Mouse (Mus musculus): Measurements from ENCODE around the gene Psmc6. TPM values are rescaled to one million over a fixed set of nuclear protein-coding genes. Genes with fewer than 3 reads are reported as not detected.
A peak's percentile ranks its signal among the peaks of the same experiment; 100 is the strongest.

The Psmc6 gene
- total and polyA plus RNA-seq, 3 experiments: 125 to 270 (median 208) TPM

- no peaks in the 10 kb centered on the region for H3K27me3 ChIP-seq (ENCODE audit: control insufficient read depth in 1 of 2, insufficient read depth in 2 of 2, low read length in 2 of 2)
- no peak overlapping the region for H3K4me3 ChIP-seq (ENCODE audit: control insufficient read depth in 1 of 2, insufficient read depth in 1 of 2, low read depth in 2 of 2, low read length in 2 of 2)
- TF ChIP-seq POLR2AphosphoS2 (IDR thresholded peaks at IDR 0.05; ENCODE audit: low read length): peak; percentile 22; the same call in 1 of the 2 replicates
- TF ChIP-seq SIN3A (IDR thresholded peaks at IDR 0.05; ENCODE audit: low read length): no peak
- H3K27ac ChIP-seq (ENCODE audit: control insufficient read depth, low read depth, low read length): no peak overlapping the region
- no peaks in the 10 kb centered on the region for H3K79me2 ChIP-seq (ENCODE audit: control insufficient read depth, insufficient read depth, low read length, poor library complexity)
- no peak overlapping the region for H3K9ac ChIP-seq (ENCODE audit: control insufficient read depth, low read depth, low read length, poor library complexity, severe bottlenecking)
- peaks cover 3 to 11% of the 10 kb centered on the region in 2 experiments; a peak in 3 of 4 replicates for H3K36me3 ChIP-seq (ENCODE audit: control insufficient read depth in 1 of 2, insufficient read depth in 2 of 2, low read length in 2 of 2)
- no peaks in the 10 kb centered on the region; a peak in 1 of 4 replicates for H3K4me1 ChIP-seq (ENCODE audit: control insufficient read depth in 1 of 2, insufficient read depth in 2 of 2, low read length in 2 of 2)
- no peak for DNase-seq (ENCODE audit: low read depth, low spot score)
- H3K9me3 ChIP-seq (replicated peaks; ENCODE audit: insufficient read depth, low read length): no peaks in the 10 kb centered on the region
These were observed 51.2 kb downstream of the Psmc6 start for GRCm38 (mm10) chr14:45380756-45381155.

GRCm38 (mm10) chr14:45382912-45383311, 53.3 kb downstream of the Psmc6 start:
- TF ChIP-seq MAZ (IDR thresholded peaks at IDR 0.05; ENCODE audit: low read depth, low read length) (no peak), ZC3H11A (IDR thresholded peaks at IDR 0.05; ENCODE audit: low read depth, low read length) (no peak), GABPA (IDR thresholded peaks at IDR 0.05; ENCODE audit: low read depth, low read length) (no peak), MAX (IDR thresholded peaks at IDR 0.05; ENCODE audit: low read length) (peak; percentile 36; the same call in 1 of the 2 replicates), ELF1 (IDR thresholded peaks at IDR 0.05; ENCODE audit: low read depth, low read length) (no peak), JUND (IDR thresholded peaks at IDR 0.05; ENCODE audit: low read depth, low read length) (no peak), USF1 (IDR thresholded peaks at IDR 0.05; ENCODE audit: low read depth, low read length) (peak; percentile 74), MYC (IDR thresholded peaks at IDR 0.05; ENCODE audit: low read depth, low read length) (peak; percentile 85), KAT2A (conservative IDR thresholded peaks at IDR 0.05; ENCODE audit: low read depth, low read length) (no peak), CTCF (IDR thresholded peaks at IDR 0.05 in 2 of 3, conservative IDR thresholded peaks at IDR 0.05 in 1 of 3; ENCODE audit: control insufficient read depth in 1 of 3, insufficient read depth in 1 of 3, low read depth in 2 of 3, low read length in 3 of 3, poor library complexity in 1 of 3, severe bottlenecking in 1 of 3) (peak; percentile 42 to 59 (median 47))
- Histone ChIP-seq H3K79me2 (ENCODE audit: control insufficient read depth, insufficient read depth, low read length, poor library complexity) (peaks cover 9% of the 10 kb centered on the region), H3K27me3 (ENCODE audit: control insufficient read depth in 1 of 2, insufficient read depth in 2 of 2, low read length in 2 of 2) (no peaks in the 10 kb centered on the region), H3K9ac (ENCODE audit: control insufficient read depth, low read depth, low read length, poor library complexity, severe bottlenecking) (no peak overlapping the region), H3K9me3 (replicated peaks; ENCODE audit: insufficient read depth, low read length) (no peaks in the 10 kb centered on the region), H3K36me3 (ENCODE audit: control insufficient read depth in 1 of 2, insufficient read depth in 2 of 2, low read length in 2 of 2) (peaks cover 11 to 19% of the 10 kb centered on the region in 2 experiments), H3K4me3 (ENCODE audit: control insufficient read depth in 1 of 2, insufficient read depth in 1 of 2, low read depth in 2 of 2, low read length in 2 of 2) (no peak overlapping the region), H3K4me1 (ENCODE audit: control insufficient read depth in 1 of 2, insufficient read depth in 2 of 2, low read length in 2 of 2) (peaks cover 3 to 9% of the 10 kb centered on the region in 2 experiments; a peak in 3 of 4 replicates), H3K27ac (ENCODE audit: control insufficient read depth, low read depth, low read length) (no peak overlapping the region)
- peak; percentile 53 for DNase-seq (ENCODE audit: low read depth, low spot score)

GRCm38 (mm10) chr14:45385596-45385995, 56.0 kb downstream of the Psmc6 start:
- Histone ChIP-seq H3K9me3 (replicated peaks; ENCODE audit: insufficient read depth, low read length) (no peaks in the 10 kb centered on the region), H3K27me3 (ENCODE audit: control insufficient read depth in 1 of 2, insufficient read depth in 2 of 2, low read length in 2 of 2) (no peaks in the 10 kb centered on the region), H3K9ac (ENCODE audit: control insufficient read depth, low read depth, low read length, poor library complexity, severe bottlenecking) (no peak overlapping the region), H3K79me2 (ENCODE audit: control insufficient read depth, insufficient read depth, low read length, poor library complexity) (peaks cover 14% of the 10 kb centered on the region), H3K36me3 (ENCODE audit: control insufficient read depth in 1 of 2, insufficient read depth in 2 of 2, low read length in 2 of 2) (peaks cover 9 to 20% of the 10 kb centered on the region in 2 experiments), H3K4me1 (ENCODE audit: control insufficient read depth in 1 of 2, insufficient read depth in 2 of 2, low read length in 2 of 2) (peaks cover 3 to 9% of the 10 kb centered on the region in 2 experiments; a peak in 3 of 4 replicates), H3K4me3 (ENCODE audit: control insufficient read depth in 1 of 2, insufficient read depth in 1 of 2, low read depth in 2 of 2, low read length in 2 of 2) (no peak overlapping the region), H3K27ac (ENCODE audit: control insufficient read depth, low read depth, low read length) (no peak overlapping the region; the same call in 1 of the 2 replicates)
- peak; percentile 20 for DNase-seq (ENCODE audit: low read depth, low spot score)
- TF ChIP-seq POLR2A (IDR thresholded peaks at IDR 0.05; ENCODE audit: control insufficient read depth in 1 of 2, insufficient read depth in 1 of 2, low read depth in 1 of 2, low read length in 2 of 2, poor library complexity in 1 of 2) (no peak), MEF2A (IDR thresholded peaks at IDR 0.05; ENCODE audit: extremely low read depth, insufficient replicate concordance, low read depth, low read length, poor library complexity, severe bottlenecking) (no peak), E2F4 (IDR thresholded peaks at IDR 0.05; ENCODE audit: borderline replicate concordance, low read depth, low read length) (no peak), NRF1 (IDR thresholded peaks at IDR 0.05; ENCODE audit: insufficient read depth, low read depth, low read length, poor library complexity, severe bottlenecking) (no peak), CHD1 (IDR thresholded peaks at IDR 0.05; ENCODE audit: low read depth, low read length) (no peak), MAZ (IDR thresholded peaks at IDR 0.05; ENCODE audit: low read depth, low read length) (no peak), USF1 (IDR thresholded peaks at IDR 0.05; ENCODE audit: low read depth, low read length) (no peak), RAD21 (IDR thresholded peaks at IDR 0.05; ENCODE audit: low read depth, low read length) (no peak), MYC (IDR thresholded peaks at IDR 0.05; ENCODE audit: low read depth, low read length) (no peak)
